Mouse (Mus musculus) heart, embryonic 10.5 days (tissue): ENCODE measurements at regions not wholly inside any gene's neighbourhood (a gene's known extent, or its start where the extent isn't known, plus 50 kb on each side); places are given as distances from the start of the nearest gene placed in this dataset.
A peak's percentile ranks its signal among the peaks of the same experiment; 100 is the strongest.

Experiments
- DNase-seq: peaks from one replicate; pipeline ENCODE4 v3.0.0-alpha.2; 2017; ENCODE audit warnings: low spot score
- H3K27ac ChIP-seq: fragments of 300-500 bp; sonication (generic); 2 replicates; pipeline ENCODE4 v1.5.1; 2016; ENCODE audit warnings: mild to moderate bottlenecking
- H3K27me3 ChIP-seq: fragments of 300-500 bp; sonication (generic); 2 replicates; pipeline ENCODE4 v1.6.1; 2016; ENCODE audit warnings: mild to moderate bottlenecking; ENCODE audit not compliant: poor library complexity, insufficient read depth, severe bottlenecking
- H3K36me3 ChIP-seq: fragments of 300-500 bp; sonication (generic); 2 replicates; pipeline ENCODE4 v1.6.1; 2016; ENCODE audit warnings: mild to moderate bottlenecking, moderate library complexity
- H3K4me1 ChIP-seq: fragments of 300-500 bp; sonication (generic); 2 replicates; pipeline ENCODE4 v1.6.1; 2016; ENCODE audit warnings: mild to moderate bottlenecking
- H3K4me3 ChIP-seq: fragments of 300-500 bp; sonication (generic); 2 replicates; pipeline ENCODE4 v1.5.1; 2016; ENCODE audit warnings: mild to moderate bottlenecking, moderate library complexity
- H3K9me3 ChIP-seq: fragments of 300-500 bp; sonication (generic); 2 replicates; pipeline ENCODE4 v1.6.1; 2016; ENCODE audit warnings: mild to moderate bottlenecking, moderate library complexity
- WGBS: fragments of 180-500 bp; shearing (Covaris S2); methylation state at CpG from one replicate; pipeline ENCODE4 v1.1.7; 2016; 5-methylcytosine and 5-hydroxymethylcytosine counted together

DNA sequence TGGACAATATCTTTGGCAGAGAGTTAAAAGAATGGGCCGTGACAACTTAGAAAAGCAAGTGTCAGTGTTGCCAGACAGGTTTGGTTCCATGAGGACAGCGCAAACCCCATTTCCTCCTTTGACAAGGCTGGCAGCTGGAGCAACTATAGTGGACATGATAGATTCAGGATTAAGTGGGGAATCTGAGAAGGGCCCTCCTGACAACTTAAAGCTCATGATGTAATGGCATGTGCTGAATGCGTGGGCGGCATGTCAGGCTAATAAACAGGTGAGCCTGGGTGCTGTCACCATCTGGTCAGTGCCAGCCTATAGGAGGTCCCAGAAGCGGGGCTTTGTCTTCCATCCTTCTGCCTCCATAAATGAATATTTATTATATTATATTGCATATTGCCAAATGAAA lies 326.3 kb downstream of the Gm11361 start:
- DNase-seq, result no peak
- no peaks in the 10 kb centered on the region for H3K9me3 ChIP-seq
- H3K4me3 ChIP-seq, result no peak overlapping the region
- no peaks in the 10 kb centered on the region for H3K36me3 ChIP-seq
- no peaks in the 10 kb centered on the region for H3K27me3 ChIP-seq
- peaks cover 6% of the 10 kb centered on the region; the same call in 1 of the 2 replicates for H3K4me1 ChIP-seq
- no peak overlapping the region for H3K27ac ChIP-seq
- WGBS, result 80% methylated on average over 5 of the region's 5 CpGs

DNA sequence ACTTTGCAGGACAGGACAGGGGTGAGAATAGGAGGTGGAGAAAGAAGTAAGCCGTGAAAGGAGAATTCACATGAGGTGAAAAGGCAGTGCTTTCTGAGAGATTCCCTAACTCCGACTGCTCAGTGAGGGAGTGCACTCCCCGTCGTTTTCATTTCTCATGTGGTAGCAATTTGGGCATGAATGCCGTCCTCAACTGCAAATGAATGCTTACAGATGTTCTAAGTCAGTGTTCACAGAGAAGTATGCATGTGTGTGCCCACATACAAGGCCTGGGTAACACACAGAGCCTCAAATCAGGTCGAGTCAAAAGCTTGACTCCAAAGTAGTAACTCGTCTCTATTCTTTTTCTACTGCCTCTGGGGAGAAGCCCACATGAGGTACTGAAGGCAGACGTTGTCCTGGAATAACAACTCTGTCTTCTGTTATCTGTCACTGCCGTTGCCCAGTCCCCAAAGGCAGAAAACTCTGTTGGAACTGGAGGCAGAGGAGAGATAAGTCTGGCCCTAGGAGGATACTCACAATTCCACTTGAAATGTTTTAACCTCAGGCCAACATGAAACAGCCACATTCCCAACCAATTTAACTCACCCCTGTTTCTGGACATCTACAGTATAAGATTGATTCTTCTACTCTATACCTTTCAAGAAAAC lies 318.0 kb downstream of the Gm11361 start:
- 27% methylated on average over 9 of the region's 9 CpGs for WGBS
- H3K36me3 ChIP-seq, result no peaks in the 10 kb centered on the region
- H3K4me1 ChIP-seq, result peaks cover 12% of the 10 kb centered on the region
- DNase-seq, result no peak
- no peak overlapping the region for H3K4me3 ChIP-seq
- H3K9me3 ChIP-seq, result no peaks in the 10 kb centered on the region
- peak overlapping the region; percentile 62; the same call in 1 of the 2 replicates for H3K27ac ChIP-seq
- H3K27me3 ChIP-seq, result no peaks in the 10 kb centered on the region

DNA sequence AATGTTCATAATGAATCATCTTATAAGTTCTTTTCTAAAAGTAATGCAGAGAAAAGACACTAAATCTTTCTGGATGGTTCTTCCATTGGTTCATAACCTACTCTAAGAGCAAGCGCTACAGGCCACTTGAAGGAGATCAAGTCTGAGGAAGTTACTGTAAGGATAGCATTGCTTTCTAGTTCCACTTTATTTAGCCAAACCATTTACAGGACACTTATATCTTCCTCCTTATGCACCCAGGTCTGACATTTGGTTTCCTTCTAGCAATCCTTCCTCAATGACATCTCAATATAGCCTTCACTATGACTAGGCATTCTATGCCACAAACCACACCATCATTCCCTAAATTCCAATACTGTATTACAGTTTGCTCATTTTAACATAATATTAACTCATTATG lies 316.0 kb downstream of the Gm11361 start:
- H3K4me1 ChIP-seq, result peaks cover 12% of the 10 kb centered on the region
- no peak for DNase-seq
- 93% methylated on average over 1 of the region's 1 CpGs for WGBS
- no peak overlapping the region for H3K4me3 ChIP-seq
- H3K27me3 ChIP-seq, result no peaks in the 10 kb centered on the region
- no peaks in the 10 kb centered on the region for H3K9me3 ChIP-seq
- H3K36me3 ChIP-seq, result no peaks in the 10 kb centered on the region
- no peak overlapping the region for H3K27ac ChIP-seq

DNA sequence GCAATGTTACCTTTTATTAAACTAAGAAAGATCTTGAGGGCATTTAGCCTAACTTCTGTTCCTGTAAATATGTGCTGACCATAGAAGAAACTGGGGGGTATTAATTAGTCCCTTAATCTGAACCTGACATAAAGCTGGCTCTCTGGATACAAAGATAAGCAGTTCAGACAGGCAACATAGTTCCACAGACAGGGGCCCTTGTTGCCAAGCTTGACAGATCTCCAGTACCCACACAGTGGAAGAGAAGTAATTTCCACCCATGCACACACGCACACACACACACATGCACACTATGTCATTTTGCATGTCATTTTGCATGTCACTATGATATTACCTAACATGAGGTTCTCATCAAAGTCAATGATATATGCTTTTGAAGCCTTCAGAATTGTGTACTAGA lies 315.1 kb downstream of the Gm11361 start:
- 91% methylated on average over 1 of the region's 1 CpGs for WGBS
- no peak overlapping the region for H3K4me3 ChIP-seq

GRCm38 (mm10) chr13:28571716-28572115 lies 314.4 kb downstream of the Gm11361 start:
- H3K27ac ChIP-seq, result no peak overlapping the region
- H3K4me1 ChIP-seq, result peaks cover 12% of the 10 kb centered on the region
- H3K4me3 ChIP-seq, result no peak overlapping the region
- no peaks in the 10 kb centered on the region for H3K36me3 ChIP-seq
- WGBS, result 82% methylated on average over 5 of the region's 5 CpGs
- no peaks in the 10 kb centered on the region for H3K9me3 ChIP-seq
- DNase-seq, result no peak
- no peaks in the 10 kb centered on the region for H3K27me3 ChIP-seq

More for the DNA sequence above, 315.1 kb downstream of the Gm11361 start:
- H3K27ac ChIP-seq, result no peak overlapping the region
- no peaks in the 10 kb centered on the region for H3K9me3 ChIP-seq
- no peak for DNase-seq
- H3K4me1 ChIP-seq, result peaks cover 12% of the 10 kb centered on the region
- H3K27me3 ChIP-seq, result no peaks in the 10 kb centered on the region
- no peaks in the 10 kb centered on the region for H3K36me3 ChIP-seq

DNA sequence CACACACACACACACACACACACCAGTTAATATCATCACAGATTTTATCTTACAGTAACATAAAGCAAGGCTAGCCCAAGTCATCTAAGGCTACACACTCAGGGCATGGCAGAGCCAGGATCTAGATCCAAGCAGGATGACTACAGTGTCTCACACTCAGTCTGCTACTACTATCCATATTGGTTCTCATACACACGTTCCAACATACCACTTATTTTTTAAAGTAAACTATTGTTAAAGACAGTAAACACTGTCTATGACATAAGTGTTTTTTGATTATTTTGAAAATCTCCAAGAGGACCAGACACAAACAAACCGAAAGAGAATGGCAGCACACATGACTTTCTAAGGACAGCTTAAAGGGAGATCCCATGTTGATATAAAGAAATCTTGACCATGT lies 306.3 kb downstream of the Gm11361 start:
- Histone ChIP-seq H3K9me3 (no peaks in the 10 kb centered on the region), H3K36me3 (no peaks in the 10 kb centered on the region), H3K27ac (no peak overlapping the region), H3K4me1 (no peaks in the 10 kb centered on the region), H3K4me3 (no peak overlapping the region), H3K27me3 (no peaks in the 10 kb centered on the region)
- 85% methylated on average over 2 of the region's 2 CpGs for WGBS
- no peak for DNase-seq

- Histone ChIP-seq H3K9me3 (no peaks in the 10 kb centered on the region), H3K4me1 (peaks cover 4% of the 10 kb centered on the region; the same call in 1 of the 2 replicates), H3K27ac (no peak overlapping the region), H3K4me3 (no peak overlapping the region), H3K27me3 (no peaks in the 10 kb centered on the region), H3K36me3 (no peaks in the 10 kb centered on the region)
- DNase-seq, result no peak
- WGBS, result 64% methylated on average over 2 of the region's 2 CpGs
These were observed 302.8 kb downstream of the Gm11361 start for GRCm38 (mm10) chr13:28560081-28560480.

DNA sequence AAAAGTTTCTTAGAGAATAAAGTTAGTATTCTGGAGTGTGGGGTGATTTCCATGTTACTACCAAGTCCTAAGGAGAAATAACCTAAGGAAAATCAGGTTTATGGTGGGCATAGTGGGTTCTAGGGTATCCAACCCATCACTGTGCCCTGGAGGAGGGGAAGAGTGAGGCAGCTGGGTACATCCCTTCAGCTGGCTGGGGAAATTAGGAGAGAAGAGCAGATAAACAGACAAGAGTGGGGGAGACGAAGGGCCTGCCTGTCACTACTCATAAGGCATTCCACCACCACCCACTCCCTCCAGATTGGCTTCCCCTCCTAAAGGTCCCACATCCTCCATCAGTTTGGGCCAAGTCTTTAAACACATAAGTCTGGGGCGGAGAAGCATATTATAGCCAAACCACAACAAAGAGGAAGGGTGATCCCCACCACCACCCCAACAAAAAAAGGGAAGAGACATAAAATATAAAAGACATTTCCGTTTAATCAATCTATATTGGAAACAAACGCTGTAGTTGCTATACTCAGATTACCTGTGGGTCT lies 299.8 kb downstream of the Gm11361 start:
- Histone ChIP-seq H3K4me1 (peaks cover 15% of the 10 kb centered on the region; the same call in 1 of the 2 replicates), H3K36me3 (no peaks in the 10 kb centered on the region), H3K4me3 (no peak overlapping the region), H3K27ac (0 out of 2 replicates have a peak overlapping the region, but pooled peaks have one; percentile 10), H3K9me3 (no peaks in the 10 kb centered on the region), H3K27me3 (no peaks in the 10 kb centered on the region)
- no peak for DNase-seq
- WGBS, result 73% methylated on average over 4 of the region's 4 CpGs

DNA sequence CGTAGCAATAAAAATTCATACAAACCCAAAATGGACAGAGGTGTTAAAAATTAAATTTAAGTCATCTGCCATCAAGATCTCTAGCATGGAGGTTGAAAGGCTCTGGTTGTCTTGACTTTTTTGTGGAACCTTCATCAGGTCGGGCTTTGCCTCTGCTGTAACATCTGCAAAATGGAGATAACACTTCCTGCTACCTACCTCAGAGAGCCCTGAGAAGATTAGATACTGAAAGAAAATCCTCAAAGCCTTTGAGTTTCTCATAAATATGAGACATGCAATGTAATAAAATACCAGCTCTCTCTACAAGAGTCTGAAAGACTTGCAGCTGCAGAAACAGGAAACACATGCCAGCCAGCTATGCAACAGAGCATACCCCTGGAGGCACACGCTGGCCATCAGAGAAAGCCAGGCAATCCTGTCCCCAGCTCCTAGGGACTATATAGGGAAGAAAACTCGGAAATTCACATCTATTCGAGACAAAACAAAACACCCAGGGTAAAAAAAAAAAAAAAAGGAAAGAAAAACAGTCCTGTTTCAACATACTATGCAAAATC lies 299.1 kb downstream of the Gm11361 start:
- Histone ChIP-seq H3K4me3 (no peak overlapping the region), H3K4me1 (peaks cover 15% of the 10 kb centered on the region; the same call in 1 of the 2 replicates), H3K36me3 (no peaks in the 10 kb centered on the region), H3K9me3 (no peaks in the 10 kb centered on the region), H3K27ac (no peak overlapping the region), H3K27me3 (no peaks in the 10 kb centered on the region)
- WGBS, result 48% methylated on average over 5 of the region's 5 CpGs
- DNase-seq, result no peak

DNA sequence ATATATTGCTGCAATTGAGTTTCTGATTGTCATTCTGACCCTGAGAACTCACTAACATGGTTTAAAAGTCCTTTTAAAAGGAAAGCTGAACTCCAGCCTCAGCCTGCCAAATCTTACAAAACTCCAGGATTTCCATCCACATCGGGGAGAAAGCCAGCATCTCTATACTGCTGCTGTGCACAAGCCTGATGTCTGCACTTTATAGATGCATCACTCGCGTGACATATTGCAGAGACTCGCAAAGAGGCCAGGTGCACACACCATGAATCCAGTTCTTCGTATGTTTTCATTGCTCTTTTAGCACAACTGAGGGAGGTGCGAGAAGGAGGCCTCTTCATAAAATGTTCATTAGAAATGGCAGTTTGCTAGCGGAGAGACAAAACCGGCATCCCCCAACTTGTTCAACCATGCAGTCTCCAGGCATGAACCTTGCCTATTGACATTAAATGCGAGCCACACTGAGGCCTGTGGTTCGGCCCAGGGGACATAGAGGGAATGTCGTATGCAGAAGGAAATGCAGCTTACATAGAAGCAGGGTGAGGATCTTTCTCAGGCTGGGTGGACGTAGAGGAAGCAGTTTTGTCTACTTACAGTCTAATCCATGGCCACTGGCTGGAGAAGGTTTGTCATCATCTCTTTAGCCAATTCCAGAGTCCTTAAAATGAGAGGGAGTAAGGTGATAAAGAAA lies 297.0 kb downstream of the Gm11361 start:
- H3K4me3 ChIP-seq, result no peak overlapping the region
- 84% methylated on average over 12 of the region's 12 CpGs for WGBS
- peaks cover 15% of the 10 kb centered on the region; the same call in 1 of the 2 replicates for H3K4me1 ChIP-seq
- H3K27me3 ChIP-seq, result no peaks in the 10 kb centered on the region
- no peaks in the 10 kb centered on the region for H3K9me3 ChIP-seq
- H3K36me3 ChIP-seq, result no peaks in the 10 kb centered on the region
- H3K27ac ChIP-seq, result no peak overlapping the region
- no peak for DNase-seq

DNA sequence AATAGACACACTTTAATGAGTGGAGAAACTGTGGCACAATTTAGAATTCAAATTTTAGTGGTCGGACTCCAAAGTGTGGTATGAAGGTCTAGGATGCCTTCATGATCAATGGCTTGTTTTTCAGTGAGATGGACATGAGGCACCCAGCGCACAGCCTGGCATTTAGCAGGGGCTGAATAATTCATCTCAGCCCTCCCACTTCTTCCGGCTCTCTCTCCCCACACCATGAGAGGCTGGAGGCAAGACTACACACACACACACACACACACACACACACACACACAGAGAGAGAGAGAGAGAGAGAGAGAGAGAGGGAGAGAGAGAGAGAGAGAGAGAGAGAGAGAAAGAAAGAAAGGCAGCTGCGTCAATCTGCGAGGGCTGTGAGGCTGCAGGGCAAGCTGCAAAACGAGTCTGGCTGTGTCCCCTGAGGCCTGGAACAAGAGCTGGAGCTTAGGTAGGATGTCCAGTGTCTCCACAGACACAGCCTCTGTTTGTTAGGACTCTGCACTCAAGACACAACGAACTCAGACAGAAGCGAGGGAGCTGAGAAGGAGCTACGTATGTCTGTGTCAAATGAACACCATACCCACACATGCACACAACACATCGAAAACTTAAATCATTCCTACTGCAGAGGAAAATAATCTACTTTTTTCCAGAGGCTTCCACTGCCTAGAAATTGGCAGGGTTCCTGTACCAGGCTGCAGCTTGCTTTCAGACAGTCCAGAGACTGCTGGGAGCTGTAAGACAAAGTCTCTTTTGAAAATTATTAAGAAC lies 295.8 kb downstream of the Gm11361 start:
- H3K4me1 ChIP-seq, result peaks cover 15% of the 10 kb centered on the region; the same call in 1 of the 2 replicates
- WGBS, result 65% methylated on average over 10 of the region's 10 CpGs
- no peak overlapping the region for H3K4me3 ChIP-seq
- H3K9me3 ChIP-seq, result no peaks in the 10 kb centered on the region
- H3K27me3 ChIP-seq, result no peaks in the 10 kb centered on the region
- peak overlapping the region; percentile 74 for H3K27ac ChIP-seq
- DNase-seq, result no peak
- no peaks in the 10 kb centered on the region for H3K36me3 ChIP-seq

DNA sequence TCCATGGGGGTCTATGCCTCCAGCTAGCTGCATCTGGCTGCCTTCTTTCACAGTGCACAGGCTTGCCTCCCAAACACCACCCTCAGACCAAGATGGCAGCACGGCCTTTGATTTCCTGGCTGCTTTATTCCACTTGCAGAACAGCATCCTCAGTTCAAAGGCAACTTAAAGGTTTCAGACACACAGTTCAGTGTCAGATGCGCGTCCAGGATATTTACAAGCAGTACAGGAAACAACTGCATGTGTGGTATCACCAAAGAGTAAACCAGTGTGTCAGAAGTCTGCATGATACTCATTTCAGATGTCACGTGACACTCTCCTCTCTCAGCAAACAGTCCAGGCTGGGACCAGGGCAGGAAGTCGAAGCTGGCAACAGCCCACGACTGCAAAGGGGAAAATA lies 294.2 kb downstream of the Gm11361 start:
- Histone ChIP-seq H3K4me3 (no peak overlapping the region), H3K27me3 (no peaks in the 10 kb centered on the region), H3K36me3 (no peaks in the 10 kb centered on the region), H3K27ac (no peak overlapping the region), H3K9me3 (no peaks in the 10 kb centered on the region), H3K4me1 (peaks cover 11% of the 10 kb centered on the region; the same call in 1 of the 2 replicates)
- 78% methylated on average over 6 of the region's 6 CpGs for WGBS
- no peak for DNase-seq
